Mouse (Mus musculus): ENCODE results near the gene Lpin2. TPM values are rescaled to one million over a fixed set of nuclear protein-coding genes. Genes with fewer than 3 reads are reported as not detected.

The Lpin2 gene
- total RNA-seq, 4 experiments from 2014 or later = 1.6 to 4.9 (median 3.3) TPM

- DNase-seq (ENCODE audit: low spot score in 2 of 2) = no peak
Measured at GRCm38 (mm10) chr17:71171161-71171560, 11.2 kb upstream of the Lpin2 start.

DNA sequence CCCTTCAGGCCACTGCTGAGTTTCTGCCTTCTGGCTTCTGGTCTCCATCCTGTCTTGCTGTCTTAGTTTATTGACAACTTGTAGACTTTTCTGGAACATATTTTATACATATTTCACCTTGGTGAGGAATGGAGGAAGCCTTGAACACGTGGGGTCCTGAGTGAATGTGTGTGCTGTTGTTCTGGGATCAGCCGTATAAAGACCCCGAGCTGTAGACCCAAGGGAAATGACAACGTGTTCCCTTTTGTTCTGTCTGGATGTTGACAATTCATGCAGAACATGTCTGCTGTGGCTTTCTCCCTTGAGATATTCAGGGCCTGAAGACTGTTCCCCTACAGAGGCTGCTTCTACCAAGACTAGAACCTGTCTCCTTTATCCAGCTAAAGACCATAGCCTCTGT lies 5.0 kb upstream of the Lpin2 start:
- DNase-seq (ENCODE audit: low spot score in 2 of 2) = no peak

DNA sequence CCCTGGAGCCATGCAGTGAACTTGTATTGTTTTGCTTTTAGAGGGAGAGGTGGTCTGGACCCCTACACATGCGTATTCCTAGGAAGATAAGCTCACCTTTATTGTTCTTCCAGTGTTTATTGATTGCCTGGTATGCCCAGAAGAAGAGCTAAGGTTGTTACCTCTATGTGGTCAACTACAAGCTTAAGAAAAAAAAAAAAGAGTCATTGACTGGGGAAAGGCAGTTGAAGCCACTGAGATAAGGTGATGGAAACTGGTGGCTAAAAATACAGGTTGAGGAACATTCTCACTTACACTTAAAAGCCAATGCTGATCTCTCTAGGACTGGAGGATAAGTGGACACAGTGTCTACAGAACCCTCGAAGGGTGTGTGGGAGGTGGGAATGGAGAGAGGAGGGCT lies 4.4 kb upstream of the Lpin2 start:
- DNase-seq (ENCODE audit: low spot score in 2 of 2) = no peak

DNA sequence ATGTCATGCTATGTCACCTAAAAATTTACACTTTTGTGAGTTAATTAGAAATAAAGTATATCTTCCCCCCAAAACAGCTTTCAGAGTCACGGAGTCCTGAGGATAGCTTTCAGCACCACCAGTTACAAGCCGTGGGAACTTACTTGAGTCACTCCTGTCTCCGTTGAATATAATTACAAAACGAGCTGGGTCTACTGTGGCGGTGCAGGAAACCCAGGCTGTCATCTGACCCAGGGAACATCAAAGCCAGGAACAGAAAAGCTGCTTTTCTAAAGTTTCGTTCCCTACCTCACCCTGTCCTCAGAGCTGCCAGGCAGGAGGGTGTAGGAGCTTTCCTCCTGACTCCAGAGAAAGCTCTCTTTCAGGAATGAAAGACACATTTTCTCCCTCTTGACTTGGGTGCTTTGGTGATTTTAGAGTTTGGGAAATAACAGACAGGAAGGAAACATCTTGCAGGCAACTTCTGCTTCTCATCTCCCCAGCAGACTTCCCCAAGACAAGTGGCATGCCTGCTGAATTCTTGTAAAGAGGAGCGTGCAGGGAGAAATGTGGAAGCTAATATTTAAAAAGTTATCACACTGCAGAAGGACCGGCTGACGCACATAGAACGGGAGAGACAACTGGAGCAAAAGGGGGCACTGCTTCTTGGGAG lies 3.7 kb upstream of the Lpin2 start:
- no peak for DNase-seq (ENCODE audit: low spot score in 2 of 2)

- no peak for DNase-seq (ENCODE audit: low spot score in 2 of 2)
Measured at GRCm38 (mm10) chr17:71179551-71180309, 2.6 kb upstream of the Lpin2 start.

GRCm38 (mm10) chr17:71180601-71181000 lies 1.8 kb upstream of the Lpin2 start:
- DNase-seq (ENCODE audit: low spot score in 2 of 2) = no peak

DNA sequence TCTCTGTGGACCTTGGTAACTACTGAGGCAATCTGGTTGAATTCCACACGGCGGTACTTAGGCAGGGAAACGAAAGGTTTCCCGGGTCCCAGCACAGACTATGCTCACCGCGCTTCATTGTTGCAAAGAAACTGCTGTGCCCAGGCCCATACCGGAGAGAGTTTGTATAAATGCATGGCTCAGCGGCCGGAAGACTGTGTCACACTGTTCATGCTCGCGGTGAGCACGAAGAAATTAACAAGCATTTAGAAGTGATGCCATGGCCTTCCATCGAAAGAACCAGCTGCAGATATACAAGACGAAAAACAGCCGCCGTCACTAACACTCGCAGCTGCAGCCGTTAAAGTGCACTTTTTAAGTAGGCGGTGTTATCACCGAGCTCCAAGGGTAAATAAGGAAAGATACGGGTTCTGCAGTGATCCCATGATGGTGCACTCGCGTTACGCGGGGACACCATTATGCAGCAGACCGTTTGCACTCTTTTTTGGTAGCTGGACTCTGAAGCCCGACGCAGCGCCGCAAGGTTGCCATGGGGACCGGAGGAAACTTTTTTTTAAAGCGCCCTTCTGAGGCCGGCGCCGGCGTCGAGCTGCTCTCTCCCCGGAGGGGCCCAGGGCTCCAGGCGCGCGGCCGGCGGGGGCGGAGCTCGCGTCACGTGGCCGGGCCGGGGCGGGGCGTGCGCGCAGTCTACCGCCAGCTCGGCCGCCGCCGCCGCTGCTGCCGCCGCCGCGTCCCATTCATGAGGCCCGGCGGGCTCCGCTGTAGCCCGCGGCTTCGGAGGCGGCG lies 704 bp downstream of the Lpin2 start:
- peak; percentile 79 to 82 for DNase-seq (ENCODE audit: low spot score in 2 of 2)

GRCm38 (mm10) chr17:71183657-71184261 lies 1.4 kb downstream of the Lpin2 start:
- DNase-seq (ENCODE audit: low spot score in 2 of 2) = no peak

- DNase-seq (ENCODE audit: low spot score in 2 of 2) = no peak
Measured at GRCm38 (mm10) chr17:71184356-71185111, 2.2 kb downstream of the Lpin2 start.

DNA sequence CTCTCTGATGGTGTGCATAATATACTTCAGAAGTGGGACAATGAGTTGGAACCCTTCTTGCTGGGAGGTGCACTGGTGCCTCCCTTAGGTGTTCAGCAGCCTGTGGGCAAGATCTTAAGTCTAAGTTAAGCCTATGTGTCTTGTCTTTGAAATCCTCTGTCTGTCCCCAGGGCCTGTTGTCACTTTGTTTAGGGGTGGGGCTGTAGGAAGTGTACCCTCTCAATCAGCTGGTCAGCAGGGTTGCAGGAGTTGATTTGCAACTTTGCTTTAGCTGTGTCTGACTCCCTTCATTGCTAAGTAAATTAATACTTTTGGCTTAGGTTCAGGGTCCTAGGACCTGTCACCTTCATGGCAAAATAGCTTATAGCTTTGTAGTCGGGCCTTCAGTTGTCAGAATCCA lies 3.0 kb downstream of the Lpin2 start:
- DNase-seq (ENCODE audit: low spot score in 2 of 2) = no peak

GRCm38 (mm10) chr17:71190589-71190988 lies 8.2 kb downstream of the Lpin2 start:
- DNase-seq (ENCODE audit: low spot score in 2 of 2) = no peak

GRCm38 (mm10) chr17:71191063-71191462 lies 8.7 kb downstream of the Lpin2 start:
- no peak for DNase-seq (ENCODE audit: low spot score in 2 of 2)

- DNase-seq (ENCODE audit: low spot score in 2 of 2) = no peak
Measured at GRCm38 (mm10) chr17:71191651-71192419, 9.5 kb downstream of the Lpin2 start.

DNA sequence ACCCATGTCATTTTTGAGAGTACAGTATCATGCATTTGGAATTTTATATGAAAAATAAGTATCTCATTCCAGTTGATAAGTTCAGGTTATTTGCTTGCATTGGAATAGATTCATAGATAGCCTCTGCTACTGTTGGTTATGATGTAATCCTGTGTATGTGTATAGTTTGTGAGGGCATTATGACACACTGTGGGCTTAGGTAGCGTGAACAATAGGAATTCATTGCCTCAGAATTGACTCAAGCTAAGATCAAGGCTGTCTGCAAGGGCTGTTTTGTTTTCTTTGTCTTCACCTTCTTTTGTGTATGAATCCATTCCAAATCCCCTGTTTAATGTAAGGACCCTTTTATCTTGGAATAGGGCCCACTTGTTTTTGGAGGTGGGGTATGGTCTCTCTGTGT lies 10.7 kb downstream of the Lpin2 start:
- no peak for DNase-seq (ENCODE audit: low spot score in 2 of 2)

- DNase-seq (ENCODE audit: low spot score in 2 of 2) = no peak
Measured at GRCm38 (mm10) chr17:71193485-71193884, 11.1 kb downstream of the Lpin2 start.

- DNase-seq (ENCODE audit: low spot score in 2 of 2) = no peak
Measured at GRCm38 (mm10) chr17:71194906-71195632, 12.7 kb downstream of the Lpin2 start.

GRCm38 (mm10) chr17:71195633-71196391 lies 13.5 kb downstream of the Lpin2 start:
- DNase-seq (ENCODE audit: low spot score in 2 of 2) = no peak

- DNase-seq (ENCODE audit: low spot score in 2 of 2) = no peak
Measured at GRCm38 (mm10) chr17:71196415-71196814, 14.1 kb downstream of the Lpin2 start.

DNA sequence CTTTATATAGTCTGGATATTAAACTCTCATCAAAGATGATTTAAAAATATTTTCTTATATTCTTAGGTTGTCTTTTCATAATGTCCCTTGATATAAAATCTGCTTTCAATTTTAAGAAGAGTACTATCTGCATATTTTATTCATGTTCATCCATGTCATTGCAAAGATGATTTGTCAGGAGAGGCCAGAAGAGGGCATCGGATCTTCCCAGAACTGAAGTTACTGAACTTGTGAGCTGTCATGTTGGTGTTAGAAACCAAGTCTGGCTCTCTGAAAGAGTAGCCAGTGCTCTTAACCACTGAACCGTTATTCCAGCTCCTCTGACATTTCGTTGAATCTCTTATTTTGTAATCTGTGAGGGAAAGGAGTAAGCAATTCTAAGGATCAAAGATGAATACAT lies 17.0 kb downstream of the Lpin2 start:
- no peak for DNase-seq (ENCODE audit: low spot score in 2 of 2)
